25 mouse cellular contexts compared by ENCODE assay signal in genomic region chr3:102574320-102574719, GRCm38 (mm10).
"Had no signal": no experiment of that assay in that cellular context is flagged by ENCODE, and none has a peak within 500 bp of the region (broad histone marks: within the 10 kb centered on the region; RNA-seq: fewer than 3 reads in every experiment).

No protein-coding gene starts in this region.

- H3K36me3 ChIP-seq: heart, embryonic 10.5 days; heart, embryonic 12.5 days; hindbrain, embryonic 10.5 days; hindbrain, embryonic 12.5 days; hindbrain, embryonic 15.5 days; kidney, embryonic 15.5 days; limb, embryonic 10.5 days; limb, embryonic 12.5 days; liver, embryonic 12.5 days had no signal

- H3K4me1 ChIP-seq: heart, embryonic 10.5 days; heart, embryonic 12.5 days; hindbrain, embryonic 10.5 days; hindbrain, embryonic 12.5 days; hindbrain, embryonic 15.5 days; kidney, embryonic 15.5 days; limb, embryonic 10.5 days; limb, embryonic 12.5 days; liver, embryonic 12.5 days had no signal

- H3K27ac ChIP-seq: heart, embryonic 10.5 days; hindbrain, embryonic 10.5 days; hindbrain, embryonic 12.5 days; hindbrain, embryonic 15.5 days; hindbrain, postnatal 0 days; kidney, embryonic 15.5 days; kidney, postnatal 0 days; left cerebral cortex, adult 2 months; limb, embryonic 10.5 days; limb, embryonic 12.5 days; liver, embryonic 12.5 days; liver, embryonic 14.5 days had no signal

- H3K4me3 ChIP-seq: heart, embryonic 10.5 days; heart, embryonic 12.5 days; hindbrain, embryonic 10.5 days; hindbrain, embryonic 12.5 days; hindbrain, embryonic 15.5 days; kidney, embryonic 15.5 days; left cerebral cortex, adult 2 months; limb, embryonic 10.5 days; limb, embryonic 12.5 days; liver, embryonic 12.5 days had no signal

- DNase-seq: gastrocnemius, postnatal 14 days; gastrocnemius, postnatal 36 days; heart, adult 18-20 months; heart, postnatal 10 days; heart, postnatal 4 days; kidney, adult 11 months; kidney, adult 2 months; kidney, adult 9 months; kidney, postnatal 14 days; kidney, postnatal 36 days; liver had no signal

- ATAC-seq: hindbrain, postnatal 0 days; intestine, embryonic 16.5 days; liver, embryonic 12.5 days had no signal

- H3K4me2 ChIP-seq: heart, embryonic 12.5 days; hindbrain, embryonic 12.5 days; hindbrain, embryonic 15.5 days; kidney, embryonic 15.5 days; limb, embryonic 12.5 days; liver, embryonic 12.5 days had no signal

- H3K9me3 ChIP-seq: heart, embryonic 10.5 days; hindbrain, embryonic 10.5 days; hindbrain, embryonic 12.5 days; hindbrain, embryonic 15.5 days; kidney, embryonic 15.5 days; limb, embryonic 10.5 days; limb, embryonic 12.5 days; liver, embryonic 12.5 days had no signal

- H3K9ac ChIP-seq: heart, embryonic 12.5 days; hindbrain, embryonic 12.5 days; hindbrain, embryonic 15.5 days; kidney, embryonic 15.5 days; limb, embryonic 12.5 days; liver, embryonic 12.5 days; liver, embryonic 14.5 days had no signal

- H3K27me3 ChIP-seq: heart, embryonic 12.5 days; hindbrain, embryonic 12.5 days; hindbrain, embryonic 15.5 days; kidney, embryonic 15.5 days; limb, embryonic 12.5 days; liver, embryonic 12.5 days had no signal
